Mouse (Mus musculus) liver, postnatal 0 days (tissue): Measurements from ENCODE around the gene Flt1. TPM values are rescaled to one million over a fixed set of nuclear protein-coding genes. Genes with fewer than 3 reads are reported as not detected.

Source experiments
- ATAC-seq: fragments of 200-750 bp; cut with Nextera tagmentation; 2 replicates; pipeline ENCODE4 v1.8.0; 2017; ENCODE audit warnings: mild to moderate bottlenecking, moderate library complexity
- DNase-seq: peaks from one replicate; pipeline ENCODE4 v3.0.0-alpha.2; 2016
- H3K27ac ChIP-seq: fragments of 300-500 bp; sonication (generic); 2 replicates; pipeline ENCODE4 v1.5.1; 2014; ENCODE audit warnings: antibody characterized with exemption, moderate library complexity, mild to moderate bottlenecking, low read depth
- H3K27me3 ChIP-seq: fragments of 300-500 bp; sonication (generic); 2 replicates; pipeline ENCODE4 v1.6.1; 2014; ENCODE audit warnings: low read length, control low read depth, mixed read lengths; ENCODE audit not compliant: insufficient read depth
- H3K36me3 ChIP-seq: fragments of 300-500 bp; sonication (generic); replicated peaks from 2 replicates; pipeline ENCODE4 v1.6.1; 2014; ENCODE audit warnings: mild to moderate bottlenecking, control low read depth, low read length, moderate library complexity, mixed read lengths; ENCODE audit not compliant: insufficient read depth
- H3K4me1 ChIP-seq: fragments of 300-500 bp; sonication (generic); 2 replicates; pipeline ENCODE4 v1.6.1; 2014; ENCODE audit warnings: antibody characterized with exemption, mild to moderate bottlenecking, control low read depth; ENCODE audit not compliant: insufficient read depth
- H3K4me2 ChIP-seq: fragments of 300-500 bp; sonication (generic); 2 replicates; pipeline ENCODE4 v1.6.1; 2014; ENCODE audit warnings: low read depth, mild to moderate bottlenecking, low read length, moderate library complexity, mixed read lengths
- H3K4me3 ChIP-seq: fragments of 300-500 bp; sonication (generic); 2 replicates; pipeline ENCODE4 v1.5.1; 2014; ENCODE audit warnings: low read depth, low read length
- H3K9ac ChIP-seq: fragments of 300-500 bp; sonication (generic); replicated peaks from 2 replicates; pipeline ENCODE4 v1.6.1; 2014; ENCODE audit warnings: mild to moderate bottlenecking, moderate library complexity
- H3K9me3 ChIP-seq: fragments of 300-500 bp; sonication (generic); 2 replicates; pipeline ENCODE4 v1.6.1; 2016; ENCODE audit warnings: mild to moderate bottlenecking, control low read depth, low read length, mixed read lengths
- CTCF ChIP-seq: sonication (generic); IDR thresholded peaks from 2 replicates; pipeline ENCODE4 v1.5.1; 2016; ENCODE audit warnings: antibody characterized with exemption, low read depth
- EP300 ChIP-seq: IDR thresholded peaks from 2 replicates; pipeline ENCODE4 v1.6.1; 2016; ENCODE audit warnings: antibody characterized with exemption, low read depth, mild to moderate bottlenecking
- WGBS: fragments of 180-500 bp; shearing (Covaris S2); extraction: QIAGEN DNeasy Blood & Tissue Kit; methylation state at CpG from one replicate; pipeline ENCODE4 v1.1.7; 2014; ENCODE audit not compliant: insufficient replicate concordance; 5-methylcytosine and 5-hydroxymethylcytosine counted together
- polyA plus RNA-seq: library from polyadenylated mRNA; unstranded; fragments of >200 nt; fragmentation: Nextera tagmentation; extraction: Ambion mirVana; gene quantifications from 2 replicates; pipeline ENCODE4 v1.2.1, GENCODE M21; 2015

Gene Flt1
- polyA plus RNA-seq, 1 experiment from 2014 or later, result 2.8 TPM

DNA sequence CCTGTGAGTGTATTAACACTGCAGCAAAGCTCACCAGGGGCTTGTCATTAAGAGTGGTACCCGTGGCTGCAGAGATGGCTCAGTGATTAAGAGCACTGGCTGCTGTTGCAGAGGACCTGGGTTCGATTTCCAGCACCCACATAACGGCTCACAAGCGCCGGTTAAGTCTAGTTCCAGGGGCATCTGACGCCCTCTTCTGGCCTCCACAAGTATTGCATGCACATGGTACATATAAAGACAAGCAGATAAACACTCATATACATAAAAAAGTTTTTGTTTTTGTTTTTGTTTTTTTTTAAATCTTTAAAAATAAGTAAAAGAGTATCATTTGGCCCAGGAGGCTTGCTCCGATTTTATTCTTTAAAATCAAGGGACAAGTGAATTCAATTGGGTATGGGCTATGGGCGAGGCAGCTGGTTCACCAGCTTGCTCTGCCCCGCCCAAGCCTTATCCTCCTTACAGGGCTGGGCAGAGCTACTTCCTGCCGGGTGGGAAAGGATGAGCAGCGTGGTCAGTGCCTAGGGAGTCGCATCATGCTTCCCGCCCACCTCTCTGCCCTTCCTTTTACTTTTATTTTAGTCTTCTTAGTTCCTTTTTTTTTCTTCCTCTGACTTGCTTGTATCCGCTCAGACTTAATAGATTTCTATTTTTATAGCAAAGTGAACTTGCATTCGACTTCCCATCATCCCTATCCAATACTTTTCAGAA lies 57.0 kb downstream of the Flt1 start:
- DNase-seq, result no peak
- no peak overlapping the region for H3K27ac ChIP-seq
- H3K9ac ChIP-seq, result no peak overlapping the region
- H3K4me1 ChIP-seq, result no peaks in the 10 kb centered on the region
- H3K9me3 ChIP-seq, result no peaks in the 10 kb centered on the region; the same call in 1 of the 2 replicates
- 66% methylated on average over 15 of the region's 15 CpGs for WGBS
- H3K4me2 ChIP-seq, result no peak overlapping the region
- TF ChIP-seq EP300 (no peak), CTCF (no peak)
- no peak for ATAC-seq
- no peaks in the 10 kb centered on the region for H3K27me3 ChIP-seq
- H3K4me3 ChIP-seq, result no peak overlapping the region
- H3K36me3 ChIP-seq, result no peaks in the 10 kb centered on the region

DNA sequence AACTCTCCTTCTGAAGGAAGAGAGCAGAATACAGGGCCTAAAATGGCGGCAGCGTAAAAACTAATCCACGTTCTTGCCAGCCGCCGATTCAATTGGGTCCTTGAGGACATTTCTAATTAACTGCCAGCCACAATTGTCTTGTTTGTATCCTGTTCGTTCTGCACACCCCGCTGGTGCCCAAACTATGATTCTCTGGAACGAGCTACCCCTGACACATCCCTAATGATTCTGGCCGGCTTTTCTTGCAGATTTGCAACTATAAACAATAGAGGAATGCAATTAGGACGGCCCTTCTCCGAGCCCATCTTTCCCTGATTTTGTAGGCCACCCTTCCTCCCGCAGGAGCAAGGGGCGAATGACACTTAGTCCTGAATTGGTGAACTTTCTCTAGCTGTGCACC lies 59.9 kb downstream of the Flt1 start:
- ATAC-seq, result no peak
- H3K27me3 ChIP-seq, result no peaks in the 10 kb centered on the region
- WGBS, result 85% methylated on average over 13 of the region's 13 CpGs

GRCm38 (mm10) chr5:147665381-147665780 lies 60.4 kb downstream of the Flt1 start:
- H3K9ac ChIP-seq, result no peak overlapping the region
- H3K27ac ChIP-seq, result no peak overlapping the region
- 77% methylated on average over 9 of the region's 9 CpGs for WGBS
- ATAC-seq (no peak), DNase-seq (no peak)
- TF ChIP-seq EP300 (no peak), CTCF (no peak)
- no peaks in the 10 kb centered on the region for H3K27me3 ChIP-seq
- no peaks in the 10 kb centered on the region for H3K36me3 ChIP-seq
- no peak overlapping the region for H3K4me2 ChIP-seq
- no peak overlapping the region for H3K4me3 ChIP-seq
- no peaks in the 10 kb centered on the region for H3K4me1 ChIP-seq
- no peaks in the 10 kb centered on the region; the same call in 1 of the 2 replicates for H3K9me3 ChIP-seq

More for the DNA sequence above, 59.9 kb downstream of the Flt1 start:
- no peaks in the 10 kb centered on the region for H3K4me1 ChIP-seq
- TF ChIP-seq CTCF (no peak), EP300 (no peak)
- H3K4me3 ChIP-seq, result no peak overlapping the region
- H3K27ac ChIP-seq, result no peak overlapping the region
- H3K9me3 ChIP-seq, result no peaks in the 10 kb centered on the region; the same call in 1 of the 2 replicates
- DNase-seq, result no peak
- no peak overlapping the region for H3K4me2 ChIP-seq
- no peaks in the 10 kb centered on the region for H3K36me3 ChIP-seq
- no peak overlapping the region for H3K9ac ChIP-seq

DNA sequence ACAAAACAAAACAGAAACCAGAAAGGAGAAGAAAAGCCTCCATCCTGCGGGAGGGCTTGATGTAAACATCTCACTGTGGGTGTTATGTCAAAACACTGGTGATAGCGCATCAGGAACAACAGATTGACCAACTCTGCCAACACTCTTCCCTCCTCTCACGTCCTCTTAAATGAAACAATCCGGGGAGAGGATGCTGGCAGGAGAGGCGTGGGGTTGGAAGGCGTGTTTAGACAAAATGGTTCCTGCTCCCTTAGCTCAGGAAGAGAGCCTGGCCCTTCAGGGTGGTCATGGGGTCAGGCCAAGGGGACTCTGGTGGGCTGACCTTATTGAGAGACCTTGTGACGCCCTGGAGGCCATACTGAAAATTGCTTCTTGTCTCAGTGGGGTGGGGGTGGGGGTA lies 65.9 kb downstream of the Flt1 start:
- TF ChIP-seq EP300 (no peak), CTCF (no peak)
- no peak overlapping the region for H3K27ac ChIP-seq
- DNase-seq, result no peak
- H3K4me1 ChIP-seq, result no peaks in the 10 kb centered on the region
- no peaks in the 10 kb centered on the region for H3K27me3 ChIP-seq
- H3K9ac ChIP-seq, result no peak overlapping the region
- H3K4me2 ChIP-seq, result no peak overlapping the region
- WGBS, result 58% methylated on average over 7 of the region's 7 CpGs
- no peaks in the 10 kb centered on the region for H3K9me3 ChIP-seq
- no peak overlapping the region for H3K4me3 ChIP-seq
- no peaks in the 10 kb centered on the region for H3K36me3 ChIP-seq
- ATAC-seq, result no peak

DNA sequence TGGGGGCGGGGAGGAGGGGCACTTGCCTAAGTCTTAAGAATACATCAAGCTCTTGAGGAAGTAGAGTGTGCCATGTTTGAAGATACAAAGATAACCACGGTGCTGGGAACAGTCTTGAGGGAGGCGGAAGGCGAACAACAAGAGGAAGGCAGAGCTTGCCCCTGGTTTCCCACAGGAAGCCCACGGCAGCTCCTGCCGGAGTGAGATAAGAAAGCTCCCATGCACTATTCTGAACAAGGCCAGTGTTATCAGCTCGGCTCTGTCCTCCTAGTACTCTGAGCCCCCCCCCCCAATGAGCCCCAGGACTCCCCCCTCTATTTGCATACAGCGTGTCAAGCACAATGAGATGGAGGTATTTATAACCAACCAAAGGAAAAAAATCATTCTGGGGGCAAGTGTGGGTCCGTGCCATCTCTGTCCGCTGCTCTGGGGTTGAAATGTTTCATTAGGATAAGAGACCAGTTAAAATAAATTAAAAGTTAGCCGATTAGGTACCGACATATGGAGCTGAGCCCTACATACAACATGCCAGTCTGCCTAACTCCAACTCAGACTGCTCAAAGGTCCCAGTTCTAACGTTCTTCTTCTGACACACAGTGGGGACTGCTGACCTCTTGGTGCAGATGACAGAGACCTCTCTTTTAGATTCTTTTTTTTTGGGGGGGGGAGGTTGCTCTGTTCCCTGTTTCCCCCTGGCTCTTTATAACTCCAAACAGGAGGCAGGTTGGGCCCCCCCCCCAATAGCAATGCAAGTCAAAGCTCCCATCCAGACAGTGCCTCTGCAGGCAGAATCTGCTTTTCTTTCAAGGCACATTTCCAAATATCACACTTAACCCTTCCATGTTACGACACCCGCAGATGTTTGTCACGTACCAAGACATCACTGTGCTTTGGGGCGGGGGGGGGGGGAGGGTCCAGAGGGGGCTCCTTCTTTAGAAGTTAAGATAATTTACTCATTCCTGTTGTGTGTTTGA lies 67.6 kb downstream of the Flt1 start:
- H3K4me3 ChIP-seq, result no peak overlapping the region
- ATAC-seq (peak; percentile 76), DNase-seq (peak; percentile 26)
- no peaks in the 10 kb centered on the region for H3K27me3 ChIP-seq
- H3K36me3 ChIP-seq, result no peaks in the 10 kb centered on the region
- no peak overlapping the region for H3K4me2 ChIP-seq
- TF ChIP-seq EP300, result peak; percentile 59
- TF ChIP-seq CTCF, result no peak
- no peak overlapping the region for H3K9ac ChIP-seq
- 24% methylated on average over 17 of the region's 17 CpGs for WGBS
- H3K9me3 ChIP-seq, result peaks cover 3% of the 10 kb centered on the region
- H3K4me1 ChIP-seq, result no peaks in the 10 kb centered on the region
- no peak overlapping the region for H3K27ac ChIP-seq

GRCm38 (mm10) chr5:147655761-147656160 lies 70.0 kb downstream of the Flt1 start:
- TF ChIP-seq EP300 (no peak), CTCF (peak; percentile 27; the same call in 1 of the 2 replicates)
- no peaks in the 10 kb centered on the region for H3K36me3 ChIP-seq
- peaks cover 3% of the 10 kb centered on the region for H3K9me3 ChIP-seq
- no peak overlapping the region for H3K4me2 ChIP-seq
- 80% methylated on average over 7 of the region's 7 CpGs for WGBS
- DNase-seq, result no peak
- H3K27me3 ChIP-seq, result no peaks in the 10 kb centered on the region
- no peak for ATAC-seq
- H3K4me3 ChIP-seq, result no peak overlapping the region
- no peaks in the 10 kb centered on the region for H3K4me1 ChIP-seq
- no peak overlapping the region for H3K27ac ChIP-seq
- no peak overlapping the region for H3K9ac ChIP-seq
